Mouse (Mus musculus): ENCODE results near the gene Suclg2.

Gene Suclg2

GRCm38 (mm10) chr6:95700191-95700590, 18.4 kb downstream of the Suclg2 start:
- DNase-seq (ENCODE audit: low spot score in 2 of 2), result no peak

- no peak for DNase-seq (ENCODE audit: low spot score in 2 of 2)
Observed at GRCm38 (mm10) chr6:95699326-95699725, 19.3 kb downstream of the Suclg2 start.

DNA sequence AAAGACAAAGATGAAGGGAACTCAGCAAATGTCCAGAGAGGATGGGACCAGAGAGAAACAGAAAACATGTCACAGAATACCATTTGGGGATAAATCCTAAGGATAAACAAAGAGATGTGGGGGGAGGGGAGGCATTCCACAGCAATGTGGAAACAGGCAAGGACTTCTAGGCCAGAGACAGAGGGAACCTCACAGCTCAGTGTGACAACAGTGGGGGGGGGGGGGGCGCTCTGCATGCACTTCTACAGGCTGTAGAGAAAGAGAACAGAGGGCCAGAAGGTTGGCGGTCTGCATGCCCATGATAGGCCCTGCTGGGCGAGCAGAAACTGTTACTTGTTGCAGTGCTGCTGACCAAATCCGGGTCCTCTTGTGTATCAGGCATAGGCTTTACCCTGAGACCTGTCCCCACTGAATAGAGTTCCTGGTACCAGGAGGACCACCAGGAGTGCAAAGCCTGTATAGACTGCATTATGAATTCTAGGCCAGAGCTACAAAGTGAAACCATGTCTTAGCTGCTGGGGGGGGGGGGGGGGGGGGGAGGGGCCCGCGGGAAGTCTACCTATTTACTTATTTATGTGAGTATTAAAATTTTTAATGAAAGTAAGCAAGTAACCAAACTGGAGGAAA, 20.0 kb downstream of the Suclg2 start:
- DNase-seq (ENCODE audit: low spot score in 2 of 2), result no peak

DNA sequence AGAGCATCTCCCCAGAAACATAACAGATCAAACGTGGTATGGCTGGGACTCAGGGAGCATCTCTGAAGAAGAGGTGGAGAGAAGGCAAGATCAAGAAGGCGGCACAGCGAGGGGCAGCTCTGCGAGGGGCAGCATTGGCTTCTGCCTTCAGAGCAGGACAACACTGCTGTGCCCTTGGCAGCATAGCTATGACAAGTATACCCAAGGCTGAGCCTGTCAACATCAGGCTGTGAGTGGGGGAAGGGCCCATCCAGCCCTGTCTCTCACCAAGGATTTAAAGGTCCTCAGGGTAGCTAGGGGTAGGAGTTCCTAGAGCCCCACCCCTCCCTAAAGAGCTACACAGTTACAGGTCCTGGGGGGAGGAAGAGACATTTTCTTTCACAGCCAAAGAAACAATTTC, 23.7 kb downstream of the Suclg2 start:
- no peak for DNase-seq (ENCODE audit: low spot score in 2 of 2)

DNA sequence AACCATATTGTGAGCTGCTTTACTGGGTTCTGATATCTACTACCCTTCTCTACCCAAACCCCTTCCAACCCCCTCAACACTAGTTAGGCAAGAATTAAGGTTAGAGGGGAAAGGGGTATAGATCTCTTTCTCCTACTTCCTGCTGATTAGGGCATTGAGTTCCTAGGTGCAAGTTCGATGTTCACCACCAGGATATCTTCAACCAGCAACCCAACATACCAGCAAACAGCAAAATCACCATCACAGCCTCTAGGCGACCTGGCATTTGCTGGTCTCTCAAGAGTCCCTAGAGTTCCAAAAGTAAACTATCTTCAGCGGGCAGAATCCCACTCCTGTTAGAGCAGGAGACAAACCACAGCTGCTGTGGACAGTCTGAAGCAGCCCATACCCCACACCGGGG, 33.4 kb downstream of the Suclg2 start:
- no peak for DNase-seq (ENCODE audit: low spot score in 2 of 2)

- DNase-seq (ENCODE audit: low spot score in 2 of 2), result no peak
Observed at GRCm38 (mm10) chr6:95679718-95680117, 38.9 kb downstream of the Suclg2 start.

DNA sequence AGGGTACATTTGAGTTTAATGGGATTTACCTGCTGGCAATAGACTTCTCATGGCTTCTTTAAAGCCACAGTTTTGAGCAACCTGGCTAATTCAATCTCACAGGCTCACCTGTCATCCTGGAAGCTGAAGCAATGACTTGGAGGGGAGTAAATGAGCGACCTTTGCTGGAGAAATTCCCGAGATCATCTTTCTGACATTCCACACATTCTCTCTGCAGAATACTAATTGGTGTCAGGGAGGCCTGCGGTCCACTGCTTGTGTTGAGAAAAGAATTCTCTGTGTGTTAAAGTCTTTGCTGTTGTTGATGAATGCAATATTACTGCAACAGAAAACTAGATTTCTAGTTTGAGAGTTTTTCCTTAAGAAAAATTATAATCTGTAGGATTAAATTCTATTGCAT, 39.3 kb downstream of the Suclg2 start:
- DNase-seq (ENCODE audit: low spot score in 2 of 2), result no peak

GRCm38 (mm10) chr6:95676951-95677350, 41.6 kb downstream of the Suclg2 start:
- no peak for DNase-seq (ENCODE audit: low spot score in 2 of 2)

DNA sequence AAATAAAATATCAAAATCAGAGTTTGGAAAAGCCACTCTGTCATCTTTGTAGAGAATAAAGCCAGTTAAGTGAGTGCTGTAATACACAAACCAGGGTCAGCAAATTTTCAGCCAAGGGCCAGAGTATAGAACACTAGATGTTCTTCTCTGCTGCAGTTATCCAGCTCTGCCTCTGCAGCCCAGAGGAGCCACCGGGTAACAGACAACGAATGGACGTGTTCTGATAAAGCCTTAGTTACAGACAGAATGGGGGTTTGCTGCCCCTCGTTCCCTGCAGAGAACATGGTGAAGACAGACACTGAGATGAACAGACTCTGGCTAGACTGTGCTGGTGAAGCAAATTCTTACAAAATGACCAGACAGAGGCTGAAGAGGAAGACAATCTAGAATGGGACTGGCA, 42.2 kb downstream of the Suclg2 start:
- no peak for DNase-seq (ENCODE audit: low spot score in 2 of 2)

GRCm38 (mm10) chr6:95675059-95675705, 43.4 kb downstream of the Suclg2 start:
- DNase-seq (ENCODE audit: low spot score in 2 of 2), result no peak

- DNase-seq (ENCODE audit: low spot score in 2 of 2), result no peak
Observed at GRCm38 (mm10) chr6:95674651-95675050, 43.9 kb downstream of the Suclg2 start.

DNA sequence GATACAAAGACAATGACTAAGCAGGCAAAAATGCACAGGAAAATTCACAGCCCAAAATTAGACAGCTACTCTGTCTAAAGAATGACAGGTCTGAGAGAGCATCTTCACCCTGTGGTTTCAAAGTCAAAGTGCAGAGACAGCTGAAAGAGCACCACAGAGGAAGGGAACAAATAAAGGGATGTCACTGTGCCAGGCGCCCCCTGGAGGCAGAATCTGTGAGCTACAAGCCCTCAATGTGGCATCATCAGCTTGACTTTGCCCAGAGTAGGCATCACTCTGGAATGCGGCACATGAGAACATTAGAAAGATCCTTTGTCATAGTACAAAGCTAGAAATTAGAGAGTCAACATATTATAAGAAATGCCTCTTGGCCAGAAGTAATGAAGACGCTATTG, 49.3 kb downstream of the Suclg2 start:
- no peak for DNase-seq (ENCODE audit: low spot score in 2 of 2)

DNA sequence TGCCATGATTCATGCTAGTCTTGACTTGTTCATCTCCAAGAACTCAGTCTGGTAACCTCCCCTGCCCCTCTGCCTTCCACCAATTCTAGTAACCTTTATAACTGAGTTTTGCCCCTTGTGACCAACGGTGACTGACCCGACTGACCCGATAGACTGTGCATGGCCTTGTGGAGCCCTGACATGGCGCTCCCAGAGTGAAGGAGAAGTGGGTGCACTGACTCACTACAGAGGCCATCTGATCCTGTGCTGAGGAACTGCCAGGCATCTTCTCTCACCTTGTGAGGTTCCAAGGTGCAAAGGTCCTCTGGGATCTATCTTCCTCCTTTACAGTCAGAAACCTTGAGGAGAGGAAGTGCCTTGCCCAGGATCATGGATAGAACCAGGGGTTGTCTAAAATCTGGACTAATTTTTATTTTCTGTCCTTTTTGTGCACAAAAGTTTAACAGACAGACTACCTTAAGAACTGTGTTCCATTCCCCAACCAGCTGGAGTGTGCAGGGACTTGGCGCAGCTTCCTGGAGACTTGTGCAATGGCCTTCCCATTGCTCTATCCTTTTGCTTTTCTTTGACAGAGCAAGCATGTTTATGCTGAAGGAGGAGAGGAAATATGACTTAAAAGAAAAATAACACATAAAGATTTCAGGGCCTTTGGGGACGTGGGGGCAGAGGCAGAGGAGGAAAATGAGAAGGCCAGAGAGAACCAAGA, 49.8 kb downstream of the Suclg2 start:
- DNase-seq (ENCODE audit: low spot score in 2 of 2), result no peak

DNA sequence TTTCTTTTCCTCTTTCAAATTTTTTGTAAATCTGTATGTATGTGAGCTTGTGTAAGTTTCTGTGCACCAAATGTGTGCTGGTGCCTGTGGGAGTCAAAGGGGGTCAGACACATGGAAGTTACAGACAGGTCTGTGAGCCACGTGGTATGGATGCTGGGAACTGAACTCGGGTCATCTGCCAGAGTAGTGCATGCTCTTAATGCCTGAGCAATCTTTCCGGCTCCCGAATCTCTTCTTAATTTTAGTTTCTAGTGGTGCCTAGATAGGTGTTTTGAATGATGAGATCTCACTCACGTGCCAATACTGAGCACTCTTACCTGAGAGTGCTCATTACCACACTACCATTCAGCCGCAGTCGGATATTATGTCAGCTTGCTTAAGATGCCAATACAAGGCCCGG, 60.9 kb downstream of the Suclg2 start:
- no peak for DNase-seq (ENCODE audit: low spot score in 2 of 2)

GRCm38 (mm10) chr6:95653662-95654061, 64.9 kb downstream of the Suclg2 start:
- no peak for DNase-seq (ENCODE audit: low spot score in 2 of 2)

DNA sequence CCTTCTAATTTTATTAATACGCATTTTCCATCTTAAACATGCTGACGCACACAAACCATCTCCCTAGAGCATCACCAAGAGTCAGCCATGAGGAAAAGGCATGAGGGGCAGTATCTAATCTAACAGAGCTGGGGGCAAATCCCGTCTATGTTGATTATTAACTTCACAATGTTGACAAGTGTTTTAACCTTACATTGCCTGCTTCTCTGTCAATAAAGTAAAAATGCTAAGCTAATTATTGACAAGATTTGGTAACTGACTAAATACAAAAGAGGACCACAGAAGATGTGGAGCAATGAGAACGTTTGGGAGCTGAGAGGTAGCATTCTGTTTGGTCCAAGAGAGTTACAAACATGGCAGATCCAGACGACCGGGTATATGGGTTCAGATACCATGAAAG, 65.8 kb downstream of the Suclg2 start:
- no peak for DNase-seq (ENCODE audit: low spot score in 2 of 2)

DNA sequence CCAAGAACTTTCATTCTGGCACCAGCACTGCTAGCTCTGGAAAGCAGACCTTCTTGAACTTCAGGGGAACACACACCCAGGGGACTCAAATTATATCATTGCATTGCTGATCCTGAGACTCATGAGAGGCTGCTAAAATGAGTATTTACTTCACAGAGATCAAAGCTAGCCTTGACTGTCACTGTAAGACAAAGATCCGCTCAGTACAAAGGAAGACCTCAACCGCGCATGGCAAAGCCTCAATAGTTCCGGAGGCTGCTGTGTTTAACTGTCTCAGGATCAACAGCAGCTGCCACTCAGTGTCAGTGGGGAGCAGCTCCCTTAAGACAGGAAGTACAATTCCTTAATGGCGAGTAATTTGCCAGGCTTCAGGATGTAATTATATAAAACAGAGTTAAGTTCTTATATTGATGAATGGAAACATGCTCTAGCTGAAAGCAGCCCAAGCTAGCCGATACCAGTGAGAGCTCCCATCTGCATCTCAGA, 67.2 kb downstream of the Suclg2 start:
- DNase-seq (ENCODE audit: low spot score in 2 of 2), result no peak

- DNase-seq (ENCODE audit: low spot score in 2 of 2), result no peak
Observed at GRCm38 (mm10) chr6:95650082-95650722, 68.4 kb downstream of the Suclg2 start.

DNA sequence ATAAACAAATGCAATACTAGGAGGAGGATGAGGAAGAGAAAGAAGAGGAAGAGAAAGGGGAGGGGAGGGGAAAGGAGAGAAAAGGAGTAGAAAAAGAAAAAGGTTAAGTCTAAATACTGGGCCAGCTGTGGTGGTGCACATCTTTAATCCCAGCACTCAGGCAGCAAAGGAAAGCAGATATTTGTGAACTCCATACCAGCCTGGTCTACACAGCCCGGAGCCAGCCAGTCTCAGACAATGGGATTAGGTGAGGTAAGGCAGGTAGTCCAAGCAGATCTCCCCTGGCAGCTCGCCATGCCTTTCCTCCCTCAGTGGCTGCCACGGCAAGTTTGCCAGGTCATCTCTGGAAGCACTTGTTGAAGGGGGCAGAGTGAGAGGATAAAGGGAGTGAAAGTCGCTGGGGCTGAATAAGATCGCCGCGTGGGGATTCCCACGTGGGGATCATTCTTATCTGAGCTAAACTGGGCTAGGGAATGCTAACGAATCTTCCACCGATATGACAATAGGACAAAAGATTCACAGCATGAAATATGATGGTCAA, 69.4 kb downstream of the Suclg2 start:
- DNase-seq (ENCODE audit: low spot score in 2 of 2), result no peak

GRCm38 (mm10) chr6:95637416-95637815, 81.2 kb downstream of the Suclg2 start:
- DNase-seq (ENCODE audit: low spot score in 2 of 2), result no peak

GRCm38 (mm10) chr6:95635411-95635810, 83.2 kb downstream of the Suclg2 start:
- no peak for DNase-seq (ENCODE audit: low spot score in 2 of 2)

DNA sequence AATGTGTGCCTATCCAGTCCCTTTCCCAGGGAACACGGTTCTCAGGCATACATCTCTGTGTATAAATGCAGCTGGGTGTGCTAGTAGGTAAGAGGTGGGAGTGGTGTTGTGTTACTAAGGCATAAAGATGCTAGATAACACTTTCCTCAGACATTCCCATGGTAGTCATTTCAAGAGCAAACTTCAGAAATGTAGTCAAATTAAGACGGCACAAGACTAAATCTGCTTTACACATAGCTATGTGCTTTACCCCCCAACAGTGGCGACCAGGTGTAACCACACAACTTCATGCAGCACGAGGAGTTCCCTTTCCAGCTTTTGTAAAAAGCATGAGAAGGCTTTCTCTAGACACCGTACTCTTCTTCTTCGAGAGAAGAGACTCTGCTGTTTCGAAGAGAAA, 89.5 kb downstream of the Suclg2 start:
- DNase-seq (ENCODE audit: low spot score in 2 of 2), result no peak
